Mouse (Mus musculus): ENCODE data around the gene Pof1b.

GRCm38 (mm10) chrX:112716587-112716986 lies 18.1 kb upstream of the Pof1b start:
- TF ChIP-seq CTCF (IDR thresholded peaks at IDR 0.05; ENCODE audit: control insufficient read depth, insufficient read depth, insufficient read length): no peak
- no peak for TF ChIP-seq USF1 (IDR thresholded peaks at IDR 0.05; ENCODE audit: low read depth)
- TF ChIP-seq MAX (IDR thresholded peaks at IDR 0.05): no peak
- no peak for TF ChIP-seq MYOD1 (IDR thresholded peaks at IDR 0.05; ENCODE audit: control insufficient read depth, insufficient read length, low read depth)
- TF ChIP-seq FOSL1 (IDR thresholded peaks at IDR 0.05; ENCODE audit: insufficient read depth, low read length, poor library complexity, severe bottlenecking): no peak
- TF ChIP-seq CEBPB (IDR thresholded peaks at IDR 0.05; ENCODE audit: low read depth): no peak
- TF ChIP-seq MYOG (IDR thresholded peaks at IDR 0.05; ENCODE audit: control insufficient read depth, extremely low read depth, insufficient read length): no peak

Data from C2C12 (cell line).